Mouse (Mus musculus): ENCODE results near the gene Mill2. TPM values are rescaled to one million over a fixed set of nuclear protein-coding genes. Genes with fewer than 3 reads are reported as not detected.
A peak's percentile ranks its signal among the peaks of the same experiment; 100 is the strongest.

Gene Mill2
- total and polyA plus RNA-seq, 3 experiments: not detected

GRCm38 (mm10) chr7:18904971-18905370 is 65.2 kb downstream of the Mill2 start:
- no peaks in the 10 kb centered on the region for H3K9me3 ChIP-seq (replicated peaks; ENCODE audit: low read length)
- TF ChIP-seq GABPA (IDR thresholded peaks at IDR 0.05; ENCODE audit: insufficient replicate concordance, low read depth, low read length) (no peak), CHD1 (IDR thresholded peaks at IDR 0.05; ENCODE audit: low read depth, low read length) (no peak), TCF12 (IDR thresholded peaks at IDR 0.05; ENCODE audit: low read depth, low read length) (no peak), USF1 (IDR thresholded peaks at IDR 0.05; ENCODE audit: low read depth, low read length) (no peak), KAT2A (IDR thresholded peaks at IDR 0.05; ENCODE audit: insufficient replicate concordance, low read length) (no peak), MYC (IDR thresholded peaks at IDR 0.05; ENCODE audit: low read depth, low read length) (no peak), HCFC1 (IDR thresholded peaks at IDR 0.05; ENCODE audit: low read depth, low read length) (no peak), ZC3H11A (IDR thresholded peaks at IDR 0.05; ENCODE audit: low read depth, low read length) (no peak), ZKSCAN1 (IDR thresholded peaks at IDR 0.05; ENCODE audit: borderline replicate concordance, low read depth, low read length) (no peak), ETS1 (conservative IDR thresholded peaks at IDR 0.05; ENCODE audit: low read depth, low read length) (no peak), ZNF384 (IDR thresholded peaks at IDR 0.05; ENCODE audit: low read depth, low read length) (no peak), IRF4 (IDR thresholded peaks at IDR 0.05; ENCODE audit: low read depth, low read length) (no peak), JUN (IDR thresholded peaks at IDR 0.05; ENCODE audit: insufficient read depth, low read depth, low read length) (no peak), POLR2AphosphoS2 (IDR thresholded peaks at IDR 0.05; ENCODE audit: low read depth, low read length) (no peak), MAZ (IDR thresholded peaks at IDR 0.05; ENCODE audit: low read depth, low read length) (no peak), RCOR1 (conservative IDR thresholded peaks at IDR 0.05; ENCODE audit: low read depth, low read length) (no peak), BHLHE40 (IDR thresholded peaks at IDR 0.05; ENCODE audit: low read depth, low read length) (no peak), EP300 (IDR thresholded peaks at IDR 0.05; ENCODE audit: low read length) (no peak), PAX5 (IDR thresholded peaks at IDR 0.05; ENCODE audit: low read length) (no peak)
- H3K27me3 ChIP-seq (replicated peaks): no peaks in the 10 kb centered on the region
- H3K4me3 ChIP-seq (replicated peaks in 1 of 3; ENCODE audit: low read depth in 2 of 3, low read length in 2 of 3, poor library complexity in 1 of 3): no peak overlapping the region
- DNase-seq (ENCODE audit: extremely low read depth): no peak
- H3K36me3 ChIP-seq (replicated peaks in 1 of 2; ENCODE audit: control insufficient read depth in 1 of 2, insufficient read depth in 1 of 2, low read length in 1 of 2): peaks cover 6 to 57% of the 10 kb centered on the region in 2 experiments
- H3K79me2 ChIP-seq (replicated peaks; ENCODE audit: control insufficient read depth, extremely low read depth, insufficient read depth, poor library complexity, severe bottlenecking): no peaks in the 10 kb centered on the region
- in situ Hi-C loops (cut with MboI; ENCODE audit: low pct_ligation_motif_present, low pct_unique_long_range_greater_than_20kb, low sequenced_read_pairs) (no loop called here), dilution Hi-C loops (cut with MboI; ENCODE audit: extremely low pct_ligation_motif_present, extremely low pct_unique_long_range_greater_than_20kb, low sequenced_read_pairs) (no loop called here)
- no peak overlapping the region for H3K4me2 ChIP-seq (ENCODE audit: insufficient read depth, low read depth, poor library complexity, severe bottlenecking)
- no peak overlapping the region for H3K9ac ChIP-seq (ENCODE audit: insufficient read depth, low read depth)
- H3K4me1 ChIP-seq (ENCODE audit: control insufficient read depth in 1 of 2, insufficient read depth in 2 of 2): peaks cover 0 to 8% of the 10 kb centered on the region in 2 experiments; a peak in 1 of 4 replicates
- no peak overlapping the region for H3K27ac ChIP-seq (ENCODE audit: insufficient read depth, low read depth)

DNA sequence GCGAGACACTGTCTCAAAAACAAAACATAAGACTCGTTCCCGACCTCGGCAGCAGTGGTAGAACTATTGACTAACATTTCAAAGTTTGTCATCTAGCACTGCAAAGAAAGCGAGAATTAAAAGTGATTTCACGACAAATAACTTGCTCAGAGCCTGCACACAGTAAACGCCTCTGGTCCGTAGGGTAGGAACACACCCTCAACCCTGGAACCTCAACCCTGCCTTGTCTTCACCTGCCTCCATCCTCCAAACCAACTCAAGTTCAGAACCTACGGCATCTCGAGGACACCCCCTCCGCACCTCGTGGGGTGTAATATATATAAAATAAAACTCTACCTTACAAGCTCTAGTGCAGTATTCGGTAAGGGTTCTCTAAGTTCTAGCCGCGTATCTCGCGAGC is 70.0 kb downstream of the Mill2 start:
- DNase-seq (ENCODE audit: extremely low read depth): peak; percentile 12
- Histone ChIP-seq H3K4me1 (ENCODE audit: control insufficient read depth in 1 of 2, insufficient read depth in 2 of 2) (peaks cover 4 to 15% of the 10 kb centered on the region in 2 experiments; a peak in 3 of 4 replicates), H3K9ac (ENCODE audit: insufficient read depth, low read depth) (peak overlapping the region; percentile 61), H3K36me3 (replicated peaks in 1 of 2; ENCODE audit: control insufficient read depth in 1 of 2, insufficient read depth in 1 of 2, low read length in 1 of 2) (peaks cover 0 to 22% of the 10 kb centered on the region in 2 experiments), H3K4me3 (replicated peaks in 1 of 3; ENCODE audit: low read depth in 2 of 3, low read length in 2 of 3, poor library complexity in 1 of 3) (peak overlapping the region; percentile 60 to 72 (median 66)), H3K27me3 (replicated peaks) (peaks cover 15% of the 10 kb centered on the region), H3K9me3 (replicated peaks; ENCODE audit: low read length) (no peaks in the 10 kb centered on the region), H3K79me2 (replicated peaks; ENCODE audit: control insufficient read depth, extremely low read depth, insufficient read depth, poor library complexity, severe bottlenecking) (no peaks in the 10 kb centered on the region), H3K27ac (ENCODE audit: insufficient read depth, low read depth) (no peak overlapping the region), H3K4me2 (ENCODE audit: insufficient read depth, low read depth, poor library complexity, severe bottlenecking) (peak overlapping the region; percentile 95; the same call in 1 of the 2 replicates)
- no peak for TF ChIP-seq TBP (conservative IDR thresholded peaks at IDR 0.05; ENCODE audit: low read depth, low read length)
- dilution Hi-C loops (cut with MboI; ENCODE audit: extremely low pct_ligation_motif_present, extremely low pct_unique_long_range_greater_than_20kb, low sequenced_read_pairs) (no loop called here), in situ Hi-C loops (cut with MboI; ENCODE audit: low pct_ligation_motif_present, low pct_unique_long_range_greater_than_20kb, low sequenced_read_pairs) (loop anchor here (10.0 kb wide), 1 partner anchor 65 kb away; no protein-coding TSS in a partner anchor)

All from CH12.LX (cell line).